Comparison of ENCODE assay signal across 8 mouse cellular contexts in the genomic region with DNA sequence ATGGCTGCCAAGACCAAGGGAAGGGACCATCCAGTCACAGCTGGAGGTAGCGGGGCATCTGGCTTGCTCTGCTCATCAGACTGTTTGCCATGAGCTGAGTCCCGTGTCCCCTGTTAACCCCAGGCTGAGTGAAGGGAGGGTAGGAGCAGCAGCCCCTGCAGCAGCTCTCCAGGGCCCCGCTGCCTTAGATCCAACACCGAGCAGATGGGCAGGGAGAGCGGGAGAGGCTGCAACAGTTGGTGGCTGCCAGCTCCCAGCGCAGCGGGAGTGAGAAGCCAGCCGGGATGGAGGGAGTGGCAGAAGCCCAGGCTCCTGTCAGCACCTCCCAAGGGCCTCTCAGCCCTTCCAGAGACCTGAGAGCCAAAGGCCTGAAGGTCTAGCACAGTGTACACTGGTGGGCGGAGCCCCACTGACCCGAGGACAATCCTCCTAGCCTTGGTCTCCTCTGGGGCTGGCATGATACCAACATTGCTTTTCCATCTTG.
DNase-seq lines count a peak whose midpoint lies in the region; ATAC-seq and TF ChIP-seq lines count a peak whose summit lies in the region.

No protein-coding gene starts in this region.

- no peak overlapping the region for H3K4me2 ChIP-seq in kidney, embryonic 14.5 days (replicated peaks; ENCODE audit: low read depth, low read length)
- H3K4me2 ChIP-seq in kidney, embryonic 16.5 days (replicated peaks; ENCODE audit: low read depth, low read length), result no peak overlapping the region
- no peak overlapping the region for H3K4me2 ChIP-seq in lung, embryonic 16.5 days (ENCODE audit: low read depth, low read length)

- H3K9ac ChIP-seq in kidney, embryonic 14.5 days (ENCODE audit: low read depth, low read length), result no peak overlapping the region
- no peak overlapping the region for H3K9ac ChIP-seq in kidney, embryonic 16.5 days (replicated peaks; ENCODE audit: low read length)
- H3K9ac ChIP-seq in lung, embryonic 16.5 days (ENCODE audit: low read length), result peak overlapping the region; percentile 19; the same call in 1 of the 2 replicates

- no peak for TF ChIP-seq POLR2A in kidney, adult 2 months (IDR thresholded peaks at IDR 0.05; ENCODE audit: low read depth, low read length)

- no peaks in the 10 kb centered on the region for H3K9me3 ChIP-seq in kidney, embryonic 14.5 days (ENCODE audit: control insufficient read depth, low read length)
- no peaks in the 10 kb centered on the region for H3K9me3 ChIP-seq in kidney, embryonic 16.5 days (ENCODE audit: low read length)
- H3K9me3 ChIP-seq in lung, embryonic 16.5 days (ENCODE audit: control insufficient read depth, low read length), result no peaks in the 10 kb centered on the region

- intact Hi-C loops in gastrocnemius, postnatal 36 days (cut with DNase I), result no loop called here

- TF ChIP-seq CTCF in kidney, adult 2 months (conservative IDR thresholded peaks at IDR 0.05; ENCODE audit: insufficient read depth, insufficient read length, low read depth, low read length), result no peak

- H3K27ac ChIP-seq in kidney, embryonic 14.5 days (ENCODE audit: low read depth, low read length), result 0 out of 2 replicates have a peak overlapping the region, but pooled peaks have one; percentile 4
- H3K27ac ChIP-seq in kidney, embryonic 16.5 days (ENCODE audit: low read length), result no peak overlapping the region
- H3K27ac ChIP-seq in lung, embryonic 16.5 days (ENCODE audit: low read length), result peak overlapping the region; percentile 50; the same call in 1 of the 2 replicates
- no peak overlapping the region for H3K27ac ChIP-seq in kidney, adult 2 months (ENCODE audit: insufficient read depth, low read depth, low read length)

- DNase-seq in cerebellum, adult 9-10 months, result peak; percentile 83
- DNase-seq in gastrocnemius, postnatal 36 days, result peak; percentile 59 to 69
- DNase-seq in layer of hippocampus, adult 8-10 months (ENCODE audit: low spot score in 2 of 2), result peak; percentile 73 to 79
- no peak for DNase-seq in kidney, adult 2 months

- peaks cover 63% of the 10 kb centered on the region for H3K4me1 ChIP-seq in kidney, embryonic 14.5 days (ENCODE audit: control insufficient read depth, insufficient read depth, low read length)
- H3K4me1 ChIP-seq in kidney, embryonic 16.5 days (ENCODE audit: insufficient read depth, low read length), result peaks cover 77% of the 10 kb centered on the region
- H3K4me1 ChIP-seq in lung, embryonic 16.5 days (replicated peaks; ENCODE audit: control insufficient read depth, insufficient read depth, low read length), result peaks cover 59% of the 10 kb centered on the region
- H3K4me1 ChIP-seq in kidney, adult 2 months (ENCODE audit: control insufficient read depth, insufficient read depth, low read length), result peaks cover 3% of the 10 kb centered on the region; the same call in 1 of the 2 replicates

- no peak for ATAC-seq in kidney, embryonic 14.5 days (ENCODE audit: low FRiP score, low TSS enrichment)
- no peak for ATAC-seq in kidney, embryonic 16.5 days (ENCODE audit: low FRiP score, low TSS enrichment)
- ATAC-seq in lung, embryonic 16.5 days (ENCODE audit: low read depth), result peak; percentile 8
- no peak for ATAC-seq in inflammation-experienced regulatory T-cells, adult 6 months

- no peaks in the 10 kb centered on the region for H3K27me3 ChIP-seq in kidney, embryonic 14.5 days (ENCODE audit: control insufficient read depth, insufficient read depth, low read length)
- H3K27me3 ChIP-seq in kidney, embryonic 16.5 days (ENCODE audit: insufficient read depth, low read length), result no peaks in the 10 kb centered on the region
- H3K27me3 ChIP-seq in lung, embryonic 16.5 days (ENCODE audit: control insufficient read depth, insufficient read depth, low read depth, low read length), result no peaks in the 10 kb centered on the region
- H3K27me3 ChIP-seq in kidney, adult 2 months (replicated peaks; ENCODE audit: control insufficient read depth, insufficient read depth, low read length), result no peaks in the 10 kb centered on the region

- no peak overlapping the region for H3K4me3 ChIP-seq in kidney, embryonic 14.5 days (ENCODE audit: low read length)
- H3K4me3 ChIP-seq in kidney, embryonic 16.5 days (ENCODE audit: low read length), result no peak overlapping the region
- no peak overlapping the region for H3K4me3 ChIP-seq in lung, embryonic 16.5 days (ENCODE audit: low read length)
- no peak overlapping the region for H3K4me3 ChIP-seq in kidney, adult 2 months (ENCODE audit: insufficient read depth, low read depth, low read length)

- 41% methylated on average over 10 of the region's 10 CpGs for WGBS in kidney, embryonic 14.5 days
- WGBS in kidney, embryonic 16.5 days, result 41% methylated on average over 10 of the region's 10 CpGs
- WGBS in lung, embryonic 16.5 days, result 29% methylated on average over 10 of the region's 10 CpGs
- WGBS in kidney, adult 2 months, result 65% methylated on average over 10 of the region's 10 CpGs

- H3K36me3 ChIP-seq in kidney, embryonic 14.5 days (ENCODE audit: control insufficient read depth, insufficient read depth, low read length), result no peaks in the 10 kb centered on the region
- no peaks in the 10 kb centered on the region for H3K36me3 ChIP-seq in kidney, embryonic 16.5 days (ENCODE audit: insufficient read depth, low read length)
- H3K36me3 ChIP-seq in lung, embryonic 16.5 days (ENCODE audit: control insufficient read depth, insufficient read depth, low read length), result no peaks in the 10 kb centered on the region
- H3K36me3 ChIP-seq in kidney, adult 2 months (ENCODE audit: control insufficient read depth, insufficient read depth, low read length), result no peaks in the 10 kb centered on the region

Comparison
In these comparisons a context has a peak if more than half of its experiments do, and no peak if none do; other contexts are left out.
1. H3K27ac ChIP-seq: peak in kidney, embryonic 14.5 days (single experiment) and lung, embryonic 16.5 days (single experiment); none in kidney, embryonic 16.5 days (single experiment) and kidney, adult 2 months (single experiment).